Mouse (Mus musculus) kidney, adult 11 months (tissue): ENCODE measurements around the gene Psd.

Experiments
- DNase-seq: peaks from one replicate; pipeline ENCODE4 v3.0.0; 2022

The Psd gene

DNA sequence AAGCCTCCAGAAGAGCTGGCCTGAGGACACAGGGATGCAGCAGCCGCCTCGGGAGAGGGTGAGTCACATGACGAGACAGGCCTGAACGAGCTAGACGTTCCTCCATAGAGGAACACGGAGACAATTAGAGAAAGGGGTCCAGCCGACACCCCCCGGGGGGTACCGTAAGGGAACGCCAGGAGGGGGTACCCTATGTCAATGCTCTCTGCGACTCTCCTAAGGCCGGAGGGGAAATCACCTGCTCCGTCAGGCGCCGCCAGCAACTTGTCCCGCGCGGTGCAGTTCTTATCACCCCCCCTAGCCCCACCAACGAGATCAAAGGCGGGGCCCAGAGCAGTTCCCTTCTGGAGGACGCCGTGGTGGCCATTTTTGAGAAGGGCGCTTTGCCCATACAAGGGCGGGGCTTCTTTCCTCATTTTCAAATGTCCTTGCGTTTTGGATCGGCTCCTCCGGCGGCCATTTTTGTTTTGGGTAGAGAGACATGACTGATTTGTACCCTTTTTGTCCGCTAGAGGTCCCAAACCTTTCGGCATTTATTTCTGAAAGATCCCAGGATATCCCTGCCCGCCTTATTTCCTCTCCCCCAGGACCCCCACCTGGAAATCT, 11.5 kb upstream of the Psd start, which contains the start of gene Cuedc2:
Gene Cuedc2 (minus strand): TSS at position 372 of the 606 bp plus-strand sequence.
- DNase-seq = peak; percentile 96

GRCm38 (mm10) chr19:46337719-46338330, 10.9 kb upstream of the Psd start:
- no peak for DNase-seq

GRCm38 (mm10) chr19:46333906-46334305, 7.0 kb upstream of the Psd start:
- no peak for DNase-seq

DNA sequence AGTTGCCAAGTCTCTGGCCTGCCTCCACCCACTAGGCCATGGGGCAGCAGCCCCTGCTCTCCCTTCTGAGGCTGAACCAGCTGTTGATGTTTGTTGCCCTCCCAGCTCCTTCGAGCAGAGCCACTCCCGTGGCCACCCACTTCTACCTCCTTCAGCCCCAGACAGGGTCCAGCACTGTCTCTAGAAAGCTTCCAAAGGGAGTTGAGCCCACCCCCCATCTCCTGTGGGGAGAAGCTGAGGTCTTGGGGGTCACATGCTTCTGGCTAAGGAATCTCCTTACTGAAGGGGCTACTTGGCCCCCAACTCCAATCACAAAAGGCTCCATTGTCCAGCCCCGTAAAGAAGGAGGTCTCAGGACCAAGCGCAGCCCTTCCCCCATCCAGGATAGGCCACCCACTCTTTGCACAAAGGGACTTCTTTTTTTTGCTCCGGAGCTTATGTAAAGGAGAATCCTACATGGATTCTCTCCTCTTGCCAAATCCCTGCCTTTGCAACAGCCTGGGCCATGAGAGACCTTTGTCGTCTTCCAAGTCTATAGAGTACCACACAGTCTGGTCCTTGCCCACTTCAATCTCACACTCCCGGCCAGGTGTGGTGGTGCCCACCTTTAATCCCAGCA, 5.9 kb upstream of the Psd start:
- DNase-seq = no peak

GRCm38 (mm10) chr19:46331936-46332335, 5.0 kb upstream of the Psd start:
- no peak for DNase-seq

GRCm38 (mm10) chr19:46331326-46331725, 4.4 kb upstream of the Psd start:
- no peak for DNase-seq

DNA sequence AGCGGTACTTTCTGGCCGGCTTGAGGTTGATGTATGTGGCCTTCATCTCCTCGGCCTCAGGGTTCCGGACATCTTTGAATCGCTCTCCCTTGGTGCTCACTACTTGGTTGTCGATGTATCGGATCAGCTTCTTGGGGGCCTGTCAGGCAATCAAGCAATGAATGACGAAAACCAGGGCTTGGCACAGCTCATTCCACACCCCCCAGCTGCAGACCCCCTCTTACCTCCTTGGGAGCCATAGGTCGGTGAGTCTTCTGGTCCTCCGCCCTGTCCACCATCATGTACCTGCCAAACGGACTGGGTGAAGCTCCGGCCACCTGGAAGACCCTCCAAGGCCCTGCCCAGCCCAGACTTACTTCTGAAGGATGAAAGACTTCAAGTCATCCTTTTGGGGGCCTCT, 3.7 kb upstream of the Psd start:
- no peak for DNase-seq

DNA sequence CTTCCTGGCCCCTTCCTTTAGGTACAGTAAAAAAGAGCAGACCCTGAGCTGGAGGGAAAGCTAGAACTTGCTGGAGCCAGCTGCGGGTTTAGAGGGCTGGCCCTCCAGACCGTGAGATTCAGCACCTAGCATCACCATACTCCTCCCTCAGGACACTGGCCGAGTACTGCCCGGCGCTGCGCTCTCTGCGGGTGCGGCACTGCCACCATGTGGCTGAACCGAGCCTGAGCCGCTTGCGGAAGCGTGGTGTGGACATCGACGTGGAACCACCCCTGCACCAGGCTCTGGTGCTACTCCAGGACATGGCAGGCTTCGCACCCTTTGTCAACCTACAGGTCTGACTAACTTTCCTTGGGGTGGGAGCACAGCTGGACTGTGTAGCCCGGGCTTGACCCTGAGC, 3.0 kb upstream of the Psd start:
- DNase-seq = peak; percentile 79

DNA sequence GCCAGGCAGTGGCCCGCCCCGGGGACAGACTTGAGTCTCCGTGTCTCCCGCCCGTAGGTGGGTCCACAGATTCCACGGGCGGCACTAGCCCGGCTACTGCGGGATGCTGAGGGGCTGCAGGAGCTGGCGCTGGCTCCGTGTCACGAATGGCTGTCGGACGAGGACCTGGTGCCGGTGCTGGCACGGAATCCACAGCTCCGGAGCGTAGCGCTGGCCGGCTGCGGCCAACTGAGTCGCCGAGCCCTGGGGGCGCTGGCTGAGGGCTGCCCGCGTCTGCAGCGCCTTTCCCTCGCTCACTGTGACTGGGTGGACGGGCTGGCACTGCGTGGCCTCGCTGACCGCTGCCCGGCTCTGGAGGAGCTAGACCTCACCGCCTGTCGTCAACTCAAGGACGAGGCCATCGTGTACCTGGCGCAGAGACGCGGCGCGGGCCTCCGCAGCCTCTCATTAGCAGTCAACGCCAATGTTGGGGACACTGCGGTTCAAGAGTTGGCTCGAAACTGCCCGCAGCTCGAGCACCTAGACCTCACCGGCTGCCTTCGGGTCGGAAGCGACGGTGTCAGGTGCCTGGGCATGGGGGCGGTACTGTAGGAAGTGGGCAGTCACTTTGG, 2.2 kb upstream of the Psd start:
- no peak for DNase-seq

DNA sequence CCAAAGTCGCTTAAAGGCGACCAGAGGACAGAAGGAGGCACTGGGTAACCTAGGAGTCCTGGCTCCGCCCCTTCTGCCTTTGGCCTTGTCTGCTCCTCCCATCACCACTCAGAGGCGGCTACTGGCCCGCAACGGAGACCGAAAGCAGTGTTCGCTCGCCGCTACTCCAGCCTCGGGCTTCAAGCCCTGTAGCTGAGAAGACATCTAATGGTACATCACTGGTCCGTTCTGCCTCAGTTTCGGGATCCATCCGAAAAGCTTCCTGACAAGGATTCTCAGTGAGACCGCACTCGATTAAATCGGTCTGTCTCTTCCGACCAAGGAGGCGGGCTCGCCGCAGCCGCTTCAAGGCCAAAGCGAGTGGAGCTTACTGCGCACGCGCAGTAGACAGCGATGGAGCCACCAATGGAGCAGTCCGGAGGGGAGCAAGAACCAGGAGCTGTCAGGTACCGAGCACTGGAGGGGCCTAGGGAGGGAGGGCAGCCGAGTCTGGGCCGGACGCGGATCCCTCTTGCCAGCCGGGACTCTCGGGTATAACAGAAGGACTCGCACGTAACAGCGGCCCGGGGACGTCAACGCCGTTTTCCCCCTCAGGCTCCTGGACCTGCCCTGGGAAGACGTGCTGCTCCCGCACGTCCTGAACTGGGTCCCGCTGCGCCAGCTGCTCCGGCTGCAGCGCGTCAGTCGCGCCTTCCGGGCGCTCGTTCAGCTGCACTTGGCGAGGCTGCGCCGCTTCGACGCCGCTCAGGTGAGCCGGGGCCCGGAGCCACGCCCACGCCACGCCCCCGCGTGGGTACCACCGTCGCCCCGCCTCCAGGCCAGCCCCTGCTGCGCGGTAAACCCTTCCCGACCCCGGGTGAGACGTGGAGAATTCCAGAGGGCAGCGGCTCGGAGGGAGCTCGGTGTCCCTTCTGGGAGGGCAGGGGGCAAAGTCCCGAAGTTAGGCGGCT, 1.4 kb upstream of the Psd start, which contains the start of gene Fbxl15:
Gene Fbxl15 (plus strand): TSS at position 104 of the 950 bp plus-strand sequence.
- peak; percentile 95 for DNase-seq

- no peak for DNase-seq
Observed at GRCm38 (mm10) chr19:46327531-46328064, 642 bp upstream of the Psd start.

DNA sequence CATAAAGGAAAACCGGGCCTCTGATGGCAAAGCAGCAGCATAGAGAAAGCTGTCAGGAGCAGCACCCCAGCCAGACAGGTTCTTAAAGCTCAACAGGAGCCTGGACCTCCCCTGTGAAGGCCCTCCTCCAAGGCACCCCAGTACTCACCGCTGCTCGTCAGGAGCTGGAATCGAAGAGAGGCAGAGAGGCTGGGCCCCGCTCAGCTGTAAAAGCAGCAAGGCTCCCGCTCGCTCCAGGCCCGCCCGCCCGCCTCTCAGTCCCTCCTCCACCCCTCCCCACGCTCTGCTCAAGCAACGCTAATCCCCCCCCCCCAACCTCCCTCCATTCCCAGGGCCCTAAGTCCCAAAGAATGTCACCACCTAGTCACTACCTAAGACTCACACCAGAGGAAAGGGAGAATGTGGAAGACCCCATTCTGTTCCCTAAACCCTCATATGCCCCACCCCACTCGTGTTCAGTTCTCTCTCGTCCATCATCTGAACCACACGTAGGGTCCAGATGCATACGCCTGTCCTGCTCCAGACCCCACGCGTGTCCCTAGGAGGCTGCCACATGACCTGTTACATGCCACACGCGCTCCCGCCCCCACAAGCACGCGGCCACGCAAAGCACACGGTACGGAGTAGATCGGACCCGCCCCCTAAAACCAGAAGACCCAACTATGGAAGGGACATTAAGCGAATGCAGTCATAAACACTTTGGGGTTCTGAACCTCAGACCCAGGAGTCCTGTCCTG, 769 bp downstream of the Psd start:
- no peak for DNase-seq

- DNase-seq = no peak
Observed at GRCm38 (mm10) chr19:46324918-46325317, 2.0 kb downstream of the Psd start.

DNA sequence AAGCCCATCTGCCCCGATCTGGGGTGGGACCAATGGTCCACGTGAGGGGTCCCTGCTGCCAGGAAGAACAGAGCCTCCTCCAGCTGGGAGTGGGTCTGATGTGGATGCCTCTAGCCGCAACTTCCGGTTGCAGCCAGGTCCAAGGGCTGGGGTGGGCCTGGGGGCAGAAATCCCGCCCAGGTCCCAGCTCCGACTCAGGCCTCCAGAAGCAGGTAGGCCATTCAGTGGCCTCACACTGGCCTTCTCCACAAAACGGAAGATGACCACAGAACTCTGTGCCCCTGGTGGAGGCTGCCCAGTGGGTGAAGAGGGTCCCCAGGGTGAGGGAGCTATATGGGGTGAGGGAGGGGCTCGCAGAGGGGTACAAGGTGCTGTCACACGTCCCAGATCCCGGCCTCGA, 2.6 kb downstream of the Psd start:
- no peak for DNase-seq

GRCm38 (mm10) chr19:46323716-46324115, 3.2 kb downstream of the Psd start:
- DNase-seq = no peak

- no peak for DNase-seq
Observed at GRCm38 (mm10) chr19:46322996-46323572, 3.9 kb downstream of the Psd start.

GRCm38 (mm10) chr19:46322144-46322995, 4.6 kb downstream of the Psd start:
- no peak for DNase-seq

DNA sequence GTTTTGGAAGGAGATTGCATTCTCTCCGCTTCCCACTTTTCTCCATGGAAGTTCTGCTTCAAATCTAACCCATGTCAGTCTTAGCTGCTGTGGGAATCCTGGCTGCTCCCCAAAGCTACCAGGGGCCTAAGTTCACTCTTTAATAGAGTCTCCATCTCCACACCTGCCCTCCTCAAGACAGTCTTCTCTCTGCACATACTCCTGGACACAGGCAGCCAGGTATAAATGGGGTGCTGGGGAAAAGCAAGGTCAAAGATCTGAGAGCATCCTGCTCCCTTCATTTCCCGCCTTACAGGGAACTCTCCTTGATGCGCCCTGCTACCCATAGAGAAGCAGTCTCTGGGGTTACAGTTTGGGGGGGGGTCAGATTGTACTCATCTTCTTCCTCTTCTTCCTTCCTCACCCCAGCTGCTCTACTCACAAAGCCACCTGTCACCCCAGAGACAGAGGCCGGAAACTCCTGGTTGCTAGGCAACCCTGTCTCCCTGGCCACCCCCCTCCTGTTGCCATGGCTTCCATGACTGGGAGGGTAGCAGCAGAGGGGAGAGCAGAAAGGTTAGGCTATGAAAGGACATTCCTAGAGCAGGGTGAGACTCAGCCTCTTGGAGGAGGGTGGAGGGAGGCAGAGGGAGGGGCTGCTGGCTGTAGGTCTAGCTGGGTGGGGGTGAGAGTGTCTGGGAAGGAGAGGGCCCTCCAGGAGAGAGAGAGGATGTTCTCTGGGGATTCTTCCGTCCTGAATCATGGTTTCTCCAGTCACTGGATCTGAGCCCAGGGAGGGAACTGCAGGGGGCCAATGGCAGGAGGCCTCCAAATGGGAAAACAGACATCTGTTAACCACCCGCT, 5.6 kb downstream of the Psd start:
- no peak for DNase-seq

DNA sequence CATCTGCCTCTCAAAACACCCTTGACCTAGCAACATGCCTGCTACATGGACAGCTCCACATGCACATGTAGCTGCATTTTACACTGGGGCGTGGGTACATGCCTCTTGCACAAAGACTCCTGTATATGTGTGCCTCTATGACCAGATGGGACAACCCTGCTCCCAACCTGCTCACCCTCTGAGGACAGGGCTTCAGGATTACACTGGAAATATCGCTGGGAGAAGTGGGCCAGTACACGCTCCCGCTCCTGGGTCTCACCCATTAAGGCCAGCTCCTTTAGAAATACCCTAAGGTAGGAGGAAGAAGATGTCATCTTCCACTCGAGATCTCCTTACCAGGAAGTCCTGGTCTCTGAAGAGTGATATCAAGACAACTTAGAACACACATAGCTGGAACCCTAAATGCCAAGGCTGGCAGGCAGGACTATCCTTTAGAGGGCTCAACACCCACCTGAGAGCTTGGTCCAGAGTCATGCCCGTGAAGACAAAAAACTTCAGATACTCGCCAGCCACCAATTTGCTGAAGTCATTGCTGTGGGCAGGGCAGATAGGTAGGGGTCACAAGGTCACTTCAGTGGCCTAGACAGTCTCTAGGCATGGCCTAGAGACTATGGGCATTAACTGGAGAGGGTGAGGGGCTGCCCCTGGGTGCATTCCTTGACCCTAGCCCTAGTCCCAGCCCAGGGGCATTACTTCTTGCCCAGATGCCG, 6.7 kb downstream of the Psd start:
- no peak for DNase-seq
